Mouse (Mus musculus): ENCODE measurements around the gene Sstr3.

The Sstr3 gene

GRCm38 (mm10) chr15:78531901-78532469 is 12.5 kb downstream of the Sstr3 start:
- peak; percentile 98 to 100 for DNase-seq (ENCODE audit: inconsistent age in 2 of 2, low spot score in 1 of 2)

GRCm38 (mm10) chr15:78531451-78531720 is 13.1 kb downstream of the Sstr3 start:
- DNase-seq (ENCODE audit: inconsistent age in 2 of 2, low spot score in 1 of 2): peak in 1 of 2 experiments; percentile 53

DNA sequence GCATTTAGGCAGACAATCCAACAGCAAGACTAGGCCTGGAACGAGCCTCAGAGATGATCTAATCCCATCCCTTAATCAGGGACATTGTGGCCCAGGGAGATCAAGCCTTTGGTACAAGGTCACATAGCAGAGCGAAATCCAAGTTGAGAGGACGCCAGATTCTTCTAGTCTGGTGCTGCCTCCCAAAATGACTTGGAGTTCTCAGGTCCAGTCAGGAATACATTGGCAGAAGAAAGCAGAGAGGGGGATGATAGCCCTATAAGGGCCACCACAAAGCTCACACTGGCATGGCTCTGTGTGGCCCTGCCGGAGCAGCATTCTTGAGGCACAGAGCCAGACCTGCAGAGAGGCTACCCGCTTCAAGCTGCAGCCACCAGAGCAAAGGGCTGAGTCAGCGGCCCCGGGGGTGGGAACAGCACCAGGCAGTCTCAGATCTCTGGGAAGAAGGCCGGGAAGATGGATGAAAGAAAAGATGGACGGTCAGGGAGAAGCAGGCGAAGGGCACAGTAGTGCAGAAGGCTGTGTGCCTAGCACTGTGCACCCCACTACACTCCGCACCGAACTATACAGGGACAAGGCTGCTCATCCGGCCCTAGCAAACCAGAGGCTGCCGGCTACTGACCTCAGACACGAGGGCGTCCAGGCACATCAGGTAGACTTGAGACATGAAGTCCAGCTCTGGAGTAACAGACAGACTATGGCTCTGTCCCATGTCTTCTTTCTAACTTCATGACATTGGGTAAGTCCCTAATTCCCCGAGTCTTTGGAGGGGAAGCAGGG is 13.6 kb downstream of the Sstr3 start, which contains the start of gene C1qtnf6:
Gene C1qtnf6 (minus strand): TSS at position 746 of the 780 bp plus-strand sequence.
- DNase-seq (ENCODE audit: inconsistent age in 2 of 2, low spot score in 1 of 2): peak; percentile 87 to 95

- DNase-seq (ENCODE audit: inconsistent age in 2 of 2, low spot score in 1 of 2): peak; percentile 49 to 68
Measured at GRCm38 (mm10) chr15:78530141-78530540, 14.3 kb downstream of the Sstr3 start.

DNA sequence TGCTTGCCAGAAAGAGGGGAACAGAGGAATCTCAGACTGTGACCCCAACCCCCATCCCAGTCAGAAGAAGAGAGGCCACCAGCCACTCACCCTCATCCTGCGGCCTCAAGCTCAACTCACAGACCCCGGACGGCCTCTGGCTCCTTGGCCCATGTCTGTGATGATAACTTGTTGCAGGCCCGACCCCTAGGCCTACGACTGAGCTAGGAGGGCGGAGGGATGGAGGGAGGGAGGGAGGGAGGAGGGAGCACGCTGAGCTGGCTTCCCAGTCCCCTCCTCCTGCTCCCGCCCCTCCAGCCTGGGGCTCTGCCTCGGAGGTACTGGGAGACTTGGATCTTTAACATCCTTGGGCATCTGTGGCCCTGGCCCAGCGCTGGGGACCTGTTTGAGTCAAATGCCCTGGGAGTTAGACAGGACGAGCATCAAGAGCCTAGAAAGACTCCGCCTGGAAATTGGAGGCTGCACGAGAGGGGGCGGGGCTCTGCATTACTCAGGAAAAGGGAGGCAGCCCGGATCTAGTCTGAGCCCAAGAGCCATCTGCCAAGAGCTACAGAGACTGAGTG is 15.0 kb downstream of the Sstr3 start:
- DNase-seq (ENCODE audit: inconsistent age in 2 of 2, low spot score in 1 of 2): peak; percentile 91 to 96

DNA sequence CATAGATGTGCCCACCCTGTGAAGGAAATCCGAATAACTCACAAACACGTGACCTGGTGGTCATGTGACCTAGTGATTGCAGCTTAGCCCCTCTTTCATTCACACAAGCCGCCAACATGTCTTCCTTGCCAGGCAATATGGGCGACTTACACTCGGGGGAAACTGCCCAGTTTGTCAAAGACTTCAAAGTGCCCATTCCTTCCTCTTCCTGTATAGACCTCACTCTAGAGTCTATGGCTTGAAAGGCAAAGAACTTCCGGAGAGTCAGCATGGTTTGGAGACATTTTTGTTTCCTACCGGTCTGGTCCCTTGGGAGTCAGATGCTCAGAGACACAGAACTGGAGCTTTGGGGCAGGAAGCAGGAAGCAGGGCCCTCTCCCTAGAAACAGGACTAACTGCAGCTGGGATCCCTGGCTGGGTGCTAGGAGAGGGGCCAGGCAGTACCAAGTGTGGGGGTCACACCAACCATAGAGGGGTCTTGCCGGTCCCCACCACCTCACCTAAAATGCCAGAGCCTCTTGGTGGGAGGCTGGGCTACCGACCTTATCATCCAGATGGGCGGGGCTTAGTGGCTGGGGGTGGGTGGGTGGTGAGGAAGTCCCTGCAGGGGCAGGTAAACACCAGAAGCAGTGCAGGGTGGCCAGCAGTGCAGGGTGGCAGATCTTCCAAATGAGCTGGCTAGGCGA is 15.6 kb downstream of the Sstr3 start:
- DNase-seq (ENCODE audit: inconsistent age in 2 of 2, low spot score in 1 of 2): peak; percentile 53 to 86

DNA sequence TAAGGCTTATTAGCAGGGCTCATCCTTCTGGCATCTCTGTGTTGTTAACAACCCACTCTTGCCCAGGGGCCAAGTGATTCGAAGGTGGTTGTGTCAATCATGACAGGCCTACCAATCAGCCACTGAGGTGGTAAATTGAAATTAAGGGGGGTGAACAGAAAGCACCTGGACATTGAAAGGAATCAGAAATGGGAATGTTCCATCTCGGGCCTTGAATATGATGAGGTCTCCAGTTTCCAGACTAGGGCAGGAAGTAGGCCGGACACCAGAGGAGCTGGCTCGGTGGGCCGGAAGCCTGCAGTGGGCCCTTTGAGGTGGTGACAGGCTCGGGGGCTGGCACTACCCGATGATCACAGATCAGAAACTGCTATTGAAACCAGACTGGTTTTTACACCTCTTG is 16.5 kb downstream of the Sstr3 start:
- DNase-seq (ENCODE audit: inconsistent age in 2 of 2, low spot score in 1 of 2): peak; percentile 54 to 74

GRCm38 (mm10) chr15:78524163-78524562 is 20.3 kb downstream of the Sstr3 start:
- DNase-seq (ENCODE audit: inconsistent age in 2 of 2, low spot score in 1 of 2): no peak

- DNase-seq (ENCODE audit: inconsistent age in 2 of 2, low spot score in 1 of 2): no peak
Measured at GRCm38 (mm10) chr15:78521892-78522291, 22.6 kb downstream of the Sstr3 start.

- no peak for DNase-seq (ENCODE audit: inconsistent age in 2 of 2, low spot score in 1 of 2)
Measured at GRCm38 (mm10) chr15:78521331-78521730, 23.2 kb downstream of the Sstr3 start.

GRCm38 (mm10) chr15:78520112-78520715 is 24.3 kb downstream of the Sstr3 start:
- DNase-seq (ENCODE audit: inconsistent age in 2 of 2, low spot score in 1 of 2): peak; percentile 70 to 86

DNA sequence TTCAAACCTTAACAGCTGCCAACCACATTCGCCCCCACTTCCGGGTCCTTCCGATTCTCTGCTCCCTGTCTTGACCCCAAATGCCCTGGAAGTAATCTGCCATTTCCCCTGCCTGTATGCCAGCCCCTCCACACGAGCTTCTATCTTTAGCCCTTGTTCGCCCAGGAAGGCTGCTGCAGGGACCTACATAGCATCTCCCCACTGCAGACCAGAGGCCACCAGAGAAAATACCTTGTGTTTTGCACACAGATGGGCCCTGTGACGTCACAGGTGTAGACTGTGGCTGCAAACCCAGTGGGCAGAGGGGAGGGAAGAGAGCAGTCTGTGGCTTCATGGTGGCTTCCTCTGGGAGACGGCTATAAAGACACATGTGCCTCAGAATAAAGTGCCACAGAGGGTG is 26.3 kb downstream of the Sstr3 start:
- DNase-seq (ENCODE audit: inconsistent age in 2 of 2, low spot score in 1 of 2): no peak

DNA sequence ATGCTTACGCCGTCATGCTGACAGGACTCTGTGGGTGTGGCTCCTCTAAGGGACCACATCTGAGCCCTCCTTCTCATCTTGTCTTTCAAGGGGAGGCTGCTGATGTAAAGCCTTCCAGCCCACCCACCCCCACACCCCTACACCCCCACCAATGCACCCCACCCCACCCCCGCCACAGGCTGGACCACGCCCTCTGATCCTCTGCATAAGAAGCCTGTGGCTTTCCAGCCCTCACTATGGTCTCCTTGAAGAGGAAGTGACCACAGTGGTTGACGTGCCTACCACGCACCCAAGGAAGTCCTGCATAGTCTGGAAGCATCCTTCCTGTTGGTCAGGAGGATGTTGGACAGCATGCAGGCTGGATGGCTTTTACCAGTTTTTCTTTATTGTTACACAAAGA is 28.7 kb downstream of the Sstr3 start:
- no peak for DNase-seq (ENCODE audit: inconsistent age in 2 of 2, low spot score in 1 of 2)

DNA sequence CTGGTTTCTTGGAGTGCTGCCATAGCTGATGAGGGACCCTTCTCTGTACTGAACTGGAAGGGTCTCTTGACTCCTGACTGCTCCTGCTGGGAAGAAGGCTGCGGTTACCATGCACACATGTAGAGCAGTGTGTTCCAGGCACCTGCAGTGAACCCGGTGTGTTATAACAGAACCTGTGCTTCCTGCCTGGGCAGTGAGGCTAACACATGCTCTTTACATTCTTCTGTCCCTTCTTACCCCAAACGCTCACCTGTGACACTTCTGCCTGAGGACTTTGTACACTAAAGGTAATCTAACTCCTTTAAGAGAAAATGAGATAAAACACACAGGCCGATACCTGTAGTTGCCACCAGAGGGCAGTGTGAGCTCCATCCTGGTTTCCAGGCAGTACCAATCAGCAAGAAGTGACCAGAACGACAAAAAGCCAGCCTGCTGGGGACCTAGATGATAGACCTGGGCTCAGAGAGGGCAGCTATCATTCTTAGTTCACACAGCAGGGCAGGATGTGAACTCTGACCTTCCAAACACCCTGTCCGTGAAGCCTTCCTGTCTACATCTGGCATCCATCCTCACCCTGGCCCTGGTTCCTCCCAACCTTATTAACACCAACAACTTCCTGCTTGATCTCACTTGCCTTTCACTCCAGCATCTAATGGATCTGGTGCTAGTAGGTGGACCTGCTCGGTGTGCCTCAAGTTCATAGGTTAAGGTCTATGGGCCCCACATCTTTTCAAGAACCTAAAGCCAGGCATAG is 29.9 kb downstream of the Sstr3 start:
- peak; percentile 81 to 95 for DNase-seq (ENCODE audit: inconsistent age in 2 of 2, low spot score in 1 of 2)

DNA sequence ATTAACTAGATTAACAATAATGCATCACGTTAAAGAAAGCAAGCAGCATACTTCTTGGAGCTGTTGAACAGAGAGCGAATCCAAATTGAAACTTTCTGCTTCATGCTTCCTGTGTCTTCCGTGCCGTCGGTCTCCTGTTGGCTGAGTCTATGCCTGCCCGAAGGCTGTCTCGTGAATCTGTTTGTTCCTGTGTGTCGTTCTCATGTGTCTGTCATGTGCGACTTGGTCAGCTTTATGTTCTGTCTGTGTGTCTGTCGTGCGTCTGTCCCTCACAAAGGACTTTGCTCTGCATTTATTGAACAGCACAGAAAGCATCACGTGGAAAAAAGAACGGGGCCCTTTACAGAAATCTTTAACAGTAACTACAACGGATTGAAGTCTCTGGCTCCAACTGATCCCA is 31.5 kb downstream of the Sstr3 start:
- DNase-seq (ENCODE audit: inconsistent age in 2 of 2, low spot score in 1 of 2): no peak

DNA sequence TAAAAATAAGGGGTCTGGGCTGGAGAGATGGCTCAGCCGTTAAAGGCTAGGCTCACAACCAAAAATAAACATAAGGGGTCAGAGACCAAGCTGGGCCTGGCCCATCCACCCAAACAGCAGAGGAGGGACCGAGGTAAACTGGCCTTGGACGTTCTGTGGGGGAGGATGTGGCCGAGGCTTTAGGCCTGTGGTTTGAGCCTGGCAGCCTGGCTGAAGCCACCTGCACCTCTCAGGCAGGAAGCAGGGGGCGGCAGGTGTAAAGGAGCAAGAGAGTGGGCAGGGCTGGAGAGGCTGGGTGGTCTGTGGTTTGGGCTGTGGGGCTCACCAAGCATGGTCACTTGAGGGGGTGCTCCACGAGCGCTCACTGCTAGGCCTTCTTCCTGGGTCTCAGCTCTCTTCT is 32.5 kb downstream of the Sstr3 start:
- no peak for DNase-seq (ENCODE audit: inconsistent age in 2 of 2, low spot score in 1 of 2)

DNA sequence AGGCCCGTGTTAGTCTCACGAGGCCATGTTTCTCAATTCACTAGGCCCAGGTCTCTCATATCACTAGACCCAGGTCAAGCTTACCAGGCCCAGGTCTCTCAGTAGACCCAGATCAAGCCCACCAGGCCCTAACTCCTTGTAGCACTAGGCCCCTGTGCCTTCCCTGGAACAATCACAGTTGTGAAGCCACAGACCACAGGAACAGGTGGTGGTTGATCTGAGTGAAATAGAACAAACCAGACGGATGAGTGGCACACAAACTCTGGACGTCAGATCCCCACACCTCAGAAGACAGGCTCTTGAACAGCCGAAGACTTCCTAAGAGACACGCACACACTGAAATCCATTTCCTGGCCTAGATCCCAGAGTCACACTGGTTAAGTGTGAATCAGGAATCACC is 33.7 kb downstream of the Sstr3 start:
- no peak for DNase-seq (ENCODE audit: inconsistent age in 2 of 2, low spot score in 1 of 2)

GRCm38 (mm10) chr15:78510121-78510576 is 34.3 kb downstream of the Sstr3 start:
- no peak for DNase-seq (ENCODE audit: inconsistent age in 2 of 2, low spot score in 1 of 2)

- no peak for DNase-seq (ENCODE audit: inconsistent age in 2 of 2, low spot score in 1 of 2)
Measured at GRCm38 (mm10) chr15:78509297-78509899, 35.1 kb downstream of the Sstr3 start.

DNA sequence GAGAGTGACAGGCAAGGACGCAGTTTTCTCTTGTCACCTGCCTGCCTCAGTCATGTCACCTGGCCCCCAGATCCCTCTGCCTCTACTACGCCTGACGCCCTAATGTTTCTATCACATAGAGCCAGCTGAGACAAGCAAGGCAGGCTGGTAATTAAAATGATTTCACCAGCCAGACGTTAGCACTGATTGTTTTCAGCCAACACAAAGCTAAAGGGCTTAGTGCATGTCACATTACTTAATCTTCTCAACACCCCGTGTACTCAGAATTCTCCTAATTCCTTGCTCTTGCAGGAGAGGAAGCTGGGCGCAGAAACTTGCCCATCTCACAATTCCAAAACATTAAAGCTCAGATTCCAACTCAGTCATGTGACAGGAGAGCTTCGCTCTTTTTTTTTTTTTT is 36.0 kb downstream of the Sstr3 start:
- no peak for DNase-seq (ENCODE audit: inconsistent age in 2 of 2, low spot score in 1 of 2)
